31 mouse cellular contexts compared by ENCODE assay signal in the genomic region with DNA sequence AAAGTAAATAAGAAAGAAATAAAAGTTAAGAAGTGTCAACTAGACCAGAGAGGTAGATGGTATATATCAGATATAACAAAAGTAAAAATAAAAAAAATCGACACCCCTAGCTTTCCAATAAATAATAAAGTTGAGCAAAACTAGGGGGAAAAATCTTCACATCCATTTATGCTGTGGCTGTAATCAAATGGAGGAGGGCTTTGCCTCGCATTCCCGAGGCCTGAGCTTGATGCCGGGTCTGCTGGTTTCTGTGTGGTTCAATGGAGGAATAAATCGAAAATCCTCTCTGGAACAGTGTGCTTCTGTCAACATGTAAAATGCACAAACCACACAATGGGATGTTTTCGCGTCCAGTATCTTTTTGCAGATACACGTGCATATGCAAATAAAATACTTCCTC. TPM values are rescaled to one million over a fixed set of nuclear protein-coding genes. Genes with fewer than 3 reads are reported as not detected.
DNase-seq lines count a peak whose midpoint lies in the region; ATAC-seq and TF ChIP-seq lines count a peak whose summit lies in the region.
"Had no signal": no experiment of that assay in that cellular context is flagged by ENCODE, and none has a peak within 500 bp of the region (broad histone marks: within the 10 kb centered on the region; RNA-seq: fewer than 3 reads in every experiment).

No protein-coding gene starts in this region.

- peaks cover 22% of the 10 kb centered on the region for H3K4me1 ChIP-seq in forebrain, embryonic 10.5 days
- H3K4me1 ChIP-seq in forebrain, postnatal 0 days (ENCODE audit: insufficient read depth) = no peaks in the 10 kb centered on the region
- peaks cover 15% of the 10 kb centered on the region; the same call in 1 of the 2 replicates for H3K4me1 ChIP-seq in heart, embryonic 12.5 days (replicated peaks)
- no peaks in the 10 kb centered on the region for H3K4me1 ChIP-seq in midbrain, embryonic 14.5 days (ENCODE audit: control insufficient read depth, insufficient read depth, low read length)
- H3K4me1 ChIP-seq in midbrain, embryonic 10.5 days = peaks cover 24% of the 10 kb centered on the region
- H3K4me1 ChIP-seq in heart, postnatal 0 days (ENCODE audit: control insufficient read depth, insufficient read depth) = 0 out of 2 replicates have a peak, but pooled peaks cover 7% of the 10 kb centered on the region

- H3K4me3 ChIP-seq in forebrain, embryonic 10.5 days = no peak overlapping the region
- H3K4me3 ChIP-seq in forebrain, postnatal 0 days (ENCODE audit: low read depth, low read length) = no peak overlapping the region
- peak overlapping the region; percentile 33 for H3K4me3 ChIP-seq in heart, embryonic 12.5 days
- H3K4me3 ChIP-seq in midbrain, embryonic 14.5 days (replicated peaks; ENCODE audit: low read depth, low read length) = no peak overlapping the region
- no peak overlapping the region for H3K4me3 ChIP-seq in midbrain, embryonic 10.5 days
- H3K4me3 ChIP-seq in heart, postnatal 0 days (ENCODE audit: low read depth, low read length) = peak overlapping the region; percentile 29
- H3K4me3 ChIP-seq: hindbrain, embryonic 10.5 days; kidney, embryonic 15.5 days; limb, embryonic 12.5 days; midbrain, embryonic 15.5 days; neural tube, embryonic 12.5 days had no signal

- H3K27ac ChIP-seq in forebrain, embryonic 10.5 days = no peak overlapping the region
- H3K27ac ChIP-seq in forebrain, postnatal 0 days (ENCODE audit: low read depth, low read length) = no peak overlapping the region
- peak overlapping the region; percentile 36; the same call in 1 of the 2 replicates for H3K27ac ChIP-seq in heart, embryonic 12.5 days (ENCODE audit: poor library complexity, severe bottlenecking)
- no peak overlapping the region for H3K27ac ChIP-seq in midbrain, embryonic 14.5 days (replicated peaks; ENCODE audit: low read depth, low read length)
- H3K27ac ChIP-seq in midbrain, embryonic 10.5 days (replicated peaks) = no peak overlapping the region
- H3K27ac ChIP-seq in heart, postnatal 0 days (ENCODE audit: low read depth) = 0 out of 2 replicates have a peak overlapping the region, but pooled peaks have one; percentile 7
- H3K27ac ChIP-seq: hindbrain, embryonic 10.5 days; kidney, embryonic 15.5 days; limb, embryonic 12.5 days; midbrain, embryonic 15.5 days; neural tube, embryonic 12.5 days had no signal

- H3K36me3 ChIP-seq in forebrain, embryonic 10.5 days (replicated peaks) = no peaks in the 10 kb centered on the region
- H3K36me3 ChIP-seq in forebrain, postnatal 0 days (ENCODE audit: insufficient read depth) = no peaks in the 10 kb centered on the region
- H3K36me3 ChIP-seq in heart, embryonic 12.5 days = no peaks in the 10 kb centered on the region
- H3K36me3 ChIP-seq in midbrain, embryonic 14.5 days (ENCODE audit: control insufficient read depth, insufficient read depth, low read length) = no peaks in the 10 kb centered on the region
- H3K36me3 ChIP-seq in midbrain, embryonic 10.5 days = no peaks in the 10 kb centered on the region
- no peaks in the 10 kb centered on the region for H3K36me3 ChIP-seq in heart, postnatal 0 days (replicated peaks; ENCODE audit: control insufficient read depth, insufficient read depth, low read length)
- H3K36me3 ChIP-seq: G1E; hindbrain, embryonic 10.5 days; kidney, embryonic 15.5 days; limb, embryonic 12.5 days; midbrain, embryonic 15.5 days; neural tube, embryonic 12.5 days had no signal

- no peak overlapping the region for H3K9ac ChIP-seq in forebrain, postnatal 0 days
- H3K9ac ChIP-seq in heart, embryonic 12.5 days = peak overlapping the region; percentile 75
- no peak overlapping the region for H3K9ac ChIP-seq in midbrain, embryonic 14.5 days (replicated peaks; ENCODE audit: low read length)
- H3K9ac ChIP-seq in heart, postnatal 0 days (replicated peaks; ENCODE audit: low read depth, low read length) = no peak overlapping the region
- H3K9ac ChIP-seq: kidney, embryonic 15.5 days; limb, embryonic 12.5 days; midbrain, embryonic 15.5 days; neural tube, embryonic 12.5 days had no signal

- peak; percentile 14 for DNase-seq in forebrain, embryonic 10.5 days (ENCODE audit: extremely low spot score, low spot score)
- DNase-seq in forebrain, postnatal 0 days = no peak
- no peak for DNase-seq in heart, postnatal 14 days
- peak; percentile 41 for DNase-seq in midbrain, embryonic 14.5 days
- DNase-seq in midbrain, embryonic 10.5 days (ENCODE audit: low spot score) = no peak
- peak; percentile 30 for DNase-seq in heart, postnatal 0 days (ENCODE audit: low spot score)
- no peak for DNase-seq in MN1 (ENCODE audit: low spot score)
- DNase-seq: adrenal gland, adult 2 months; cerebellum, adult 11-12 months; cerebellum, postnatal 10 days; gastrocnemius, postnatal 36 days; kidney, postnatal 36 days; layer of hippocampus, postnatal 36 days; lung, adult 2 months; lung, postnatal 14 days; thymus, postnatal 25 days had no signal

- H3K27me3 ChIP-seq in forebrain, embryonic 10.5 days (ENCODE audit: poor library complexity, severe bottlenecking) = peaks cover 98% of the 10 kb centered on the region
- peaks cover 66% of the 10 kb centered on the region for H3K27me3 ChIP-seq in forebrain, postnatal 0 days (ENCODE audit: insufficient read depth, low read length)
- peaks cover 37% of the 10 kb centered on the region for H3K27me3 ChIP-seq in heart, embryonic 12.5 days (replicated peaks)
- H3K27me3 ChIP-seq in midbrain, embryonic 14.5 days (ENCODE audit: control insufficient read depth, insufficient read depth, low read length) = peaks cover 87% of the 10 kb centered on the region
- peaks cover 98% of the 10 kb centered on the region for H3K27me3 ChIP-seq in midbrain, embryonic 10.5 days (ENCODE audit: low read depth, poor library complexity, severe bottlenecking)
- peaks cover 36% of the 10 kb centered on the region for H3K27me3 ChIP-seq in heart, postnatal 0 days (ENCODE audit: control insufficient read depth, insufficient read depth, low read length)

- ATAC-seq in forebrain, postnatal 0 days = no peak
- no peak for ATAC-seq in heart, embryonic 12.5 days (ENCODE audit: insufficient number of reproducible peaks, low FRiP score)
- no peak for ATAC-seq in midbrain, embryonic 14.5 days (ENCODE audit: low FRiP score, low TSS enrichment)
- ATAC-seq in heart, postnatal 0 days (ENCODE audit: insufficient read depth, low read depth) = no peak
- ATAC-seq: intestine, postnatal 0 days; midbrain, embryonic 15.5 days had no signal

- intact Hi-C loops in heart, postnatal 14 days (cut with DNase I) = no loop called here

- no peak overlapping the region for H3K4me2 ChIP-seq in forebrain, postnatal 0 days (ENCODE audit: low read depth)
- H3K4me2 ChIP-seq in heart, embryonic 12.5 days = peak overlapping the region; percentile 60
- H3K4me2 ChIP-seq in midbrain, embryonic 14.5 days (ENCODE audit: low read length) = no peak overlapping the region
- peak overlapping the region; percentile 56 for H3K4me2 ChIP-seq in heart, postnatal 0 days (ENCODE audit: low read depth, low read length)
- H3K4me2 ChIP-seq: kidney, embryonic 15.5 days; limb, embryonic 12.5 days; liver, embryonic 11.5 days; midbrain, embryonic 15.5 days; neural tube, embryonic 12.5 days had no signal

- 7% methylated on average over 8 of the region's 8 CpGs for WGBS in forebrain, embryonic 10.5 days
- 5% methylated on average over 8 of the region's 8 CpGs for WGBS in forebrain, postnatal 0 days
- WGBS in heart, embryonic 12.5 days = 12% methylated on average over 8 of the region's 8 CpGs
- 7% methylated on average over 8 of the region's 8 CpGs for WGBS in midbrain, embryonic 14.5 days
- 5% methylated on average over 8 of the region's 8 CpGs for WGBS in midbrain, embryonic 10.5 days
- 13% methylated on average over 8 of the region's 8 CpGs for WGBS in heart, postnatal 0 days

- no peak for TF ChIP-seq EP300 in heart, postnatal 0 days (IDR thresholded peaks at IDR 0.05; ENCODE audit: low read depth)

- no peaks in the 10 kb centered on the region for H3K9me3 ChIP-seq in forebrain, embryonic 10.5 days
- no peaks in the 10 kb centered on the region for H3K9me3 ChIP-seq in forebrain, postnatal 0 days (ENCODE audit: low read length)
- H3K9me3 ChIP-seq in heart, embryonic 12.5 days (replicated peaks) = no peaks in the 10 kb centered on the region
- H3K9me3 ChIP-seq in midbrain, embryonic 14.5 days (ENCODE audit: control insufficient read depth, low read length) = no peaks in the 10 kb centered on the region
- no peaks in the 10 kb centered on the region for H3K9me3 ChIP-seq in midbrain, embryonic 10.5 days (replicated peaks)
- no peaks in the 10 kb centered on the region for H3K9me3 ChIP-seq in heart, postnatal 0 days (replicated peaks; ENCODE audit: control insufficient read depth, low read length)
- H3K9me3 ChIP-seq: G1E; hindbrain, embryonic 10.5 days; kidney, embryonic 15.5 days; limb, embryonic 12.5 days; midbrain, embryonic 15.5 days; neural tube, embryonic 12.5 days had no signal

- TF ChIP-seq CTCF in forebrain, postnatal 0 days (IDR thresholded peaks at IDR 0.05; ENCODE audit: low read depth) = no peak
- no peak for TF ChIP-seq CTCF in heart, postnatal 0 days (IDR thresholded peaks at IDR 0.05; ENCODE audit: low read depth)

RNA-seq across cellular contexts. Expression of gene Nkx2-5, which starts 1.6 kb away (rescaled TPM):
- not detected in 2 replicates for polyA plus RNA-seq in forebrain, embryonic 10.5 days (2016; fragmentation: Nextera tagmentation; extraction: Ambion mirVana)
- 0.14 TPM in 1 of 2 replicates, not detected in the other for total RNA-seq in forebrain, postnatal 0 days (2014; rRNA removed)
- not detected in 2 replicates for polyA plus RNA-seq in forebrain, postnatal 0 days (2015; fragmentation: Nextera tagmentation; extraction: Ambion mirVana)
- polyA plus RNA-seq in heart, embryonic 12.5 days (2016; fragmentation: Nextera tagmentation; extraction: Ambion mirVana) = 200 and 212 TPM in 2 replicates
- total RNA-seq in heart, postnatal 14 days (2021) = 10 to 100 TPM; 78.9 to 80.4 TPM
- polyA plus RNA-seq in midbrain, embryonic 14.5 days (2014; fragmentation: Nextera tagmentation; extraction: Ambion mirVana) = not detected in 2 replicates
- polyA plus RNA-seq in midbrain, embryonic 10.5 days (2016; fragmentation: Nextera tagmentation; extraction: Ambion mirVana) = not detected in 2 replicates
- total RNA-seq in heart, postnatal 0 days (2014; rRNA removed; ENCODE audit: low replicate concordance) = 284 and 346 TPM in 2 replicates
- 139 and 155 TPM in 2 replicates for polyA plus RNA-seq in heart, postnatal 0 days (2015; fragmentation: Nextera tagmentation; extraction: Ambion mirVana)
- total RNA-seq: adrenal gland, adult 2 months; G1E; gastrocnemius, adult 18-20 months; gastrocnemius, postnatal 36 days; layer of hippocampus, adult 8-10 months; layer of hippocampus, postnatal 36 days; left cerebral cortex, postnatal 10 days; megakaryocyte progenitor cell, adult 5-6 weeks had no signal
- polyA plus RNA-seq: cortical plate, adult 2 months; G1E; hindbrain, embryonic 10.5 days; kidney, embryonic 15.5 days; limb, embryonic 12.5 days; neural tube, embryonic 12.5 days; testis, adult 2 months had no signal

Comparison
In these comparisons a context has a peak if more than half of its experiments do, and no peak if none do; other contexts are left out.
1. DNase-seq: peak in forebrain, embryonic 10.5 days (single experiment), midbrain, embryonic 14.5 days (single experiment) and heart, postnatal 0 days (single experiment); none in forebrain, postnatal 0 days (single experiment), heart, postnatal 14 days (0 of 2), midbrain, embryonic 10.5 days (single experiment) and MN1 (single experiment).
2. H3K27ac ChIP-seq: peak in heart, embryonic 12.5 days (single experiment) and heart, postnatal 0 days (single experiment); none in forebrain, embryonic 10.5 days (single experiment), forebrain, postnatal 0 days (single experiment), midbrain, embryonic 14.5 days (single experiment) and midbrain, embryonic 10.5 days (single experiment).
3. H3K4me3 ChIP-seq: peak in heart, embryonic 12.5 days (single experiment) and heart, postnatal 0 days (single experiment); none in forebrain, embryonic 10.5 days (single experiment), forebrain, postnatal 0 days (single experiment), midbrain, embryonic 14.5 days (single experiment) and midbrain, embryonic 10.5 days (single experiment).
4. H3K4me2 ChIP-seq: peak in heart, embryonic 12.5 days (single experiment) and heart, postnatal 0 days (single experiment); none in forebrain, postnatal 0 days (single experiment) and midbrain, embryonic 14.5 days (single experiment).
5. RNA of gene Nkx2-5, which starts 1.6 kb away (polyA plus RNA-seq): 200 to 212 TPM in heart, embryonic 12.5 days and 139 to 155 TPM in heart, postnatal 0 days; not detected in forebrain, postnatal 0 days, not detected in forebrain, embryonic 10.5 days, not detected in midbrain, embryonic 14.5 days and not detected in midbrain, embryonic 10.5 days; every median in the first group is over 100 times any median in the second.